Mouse (Mus musculus) limb, embryonic 13.5 days (tissue): Measurements from ENCODE around the gene Acan. TPM values are rescaled to one million over a fixed set of nuclear protein-coding genes. Genes with fewer than 3 reads are reported as not detected.

ENCODE experiments used
- ATAC-seq: fragments of 200-750 bp; cut with Nextera tagmentation; 2 replicates; pipeline ENCODE4 v1.8.0; 2017; ENCODE audit warnings: low read depth, moderate number of reproducible peaks, moderate TSS enrichment; ENCODE audit not compliant: low FRiP score
- H3K27ac ChIP-seq: fragments of 300-500 bp; sonication (generic); 2 replicates; pipeline ENCODE4 v1.5.1; 2015; ENCODE audit warnings: inconsistent platforms, mild to moderate bottlenecking, moderate library complexity
- H3K27me3 ChIP-seq: fragments of 300-500 bp; sonication (generic); 2 replicates; pipeline ENCODE4 v1.6.1; 2015; ENCODE audit warnings: mild to moderate bottlenecking, inconsistent platforms
- H3K36me3 ChIP-seq: fragments of 300-500 bp; sonication (generic); 2 replicates; pipeline ENCODE4 v1.6.1; 2015; ENCODE audit warnings: inconsistent platforms, mild to moderate bottlenecking, moderate library complexity
- H3K4me1 ChIP-seq: fragments of 300-500 bp; sonication (generic); 2 replicates; pipeline ENCODE4 v1.6.1; 2015; ENCODE audit warnings: inconsistent platforms
- H3K4me2 ChIP-seq: fragments of 300-500 bp; sonication (generic); replicated peaks from 2 replicates; pipeline ENCODE4 v1.6.1; 2015; ENCODE audit warnings: inconsistent platforms, mild to moderate bottlenecking, moderate library complexity
- H3K4me3 ChIP-seq: fragments of 300-500 bp; sonication (generic); 2 replicates; pipeline ENCODE4 v1.5.1; 2015; ENCODE audit warnings: moderate library complexity, mild to moderate bottlenecking, inconsistent platforms
- H3K9ac ChIP-seq: fragments of 300-500 bp; sonication (generic); 2 replicates; pipeline ENCODE4 v1.6.1; 2015; ENCODE audit warnings: mild to moderate bottlenecking, inconsistent platforms
- H3K9me3 ChIP-seq: fragments of 300-500 bp; sonication (generic); 2 replicates; pipeline ENCODE4 v1.6.1; 2016; ENCODE audit warnings: inconsistent platforms
- WGBS: fragments of 180-500 bp; shearing (Covaris S2); methylation state at CpG from one replicate; pipeline ENCODE4 v1.1.7; 2015; 5-methylcytosine and 5-hydroxymethylcytosine counted together
- polyA plus RNA-seq: library from polyadenylated mRNA; unstranded; fragments of >200 nt; fragmentation: Nextera tagmentation; extraction: Ambion mirVana; gene quantifications from 2 replicates; pipeline ENCODE4 v1.2.1, GENCODE M21; 2015

Gene Acan
- polyA plus RNA-seq, 1 experiment from 2014 or later: 41.5 TPM

DNA sequence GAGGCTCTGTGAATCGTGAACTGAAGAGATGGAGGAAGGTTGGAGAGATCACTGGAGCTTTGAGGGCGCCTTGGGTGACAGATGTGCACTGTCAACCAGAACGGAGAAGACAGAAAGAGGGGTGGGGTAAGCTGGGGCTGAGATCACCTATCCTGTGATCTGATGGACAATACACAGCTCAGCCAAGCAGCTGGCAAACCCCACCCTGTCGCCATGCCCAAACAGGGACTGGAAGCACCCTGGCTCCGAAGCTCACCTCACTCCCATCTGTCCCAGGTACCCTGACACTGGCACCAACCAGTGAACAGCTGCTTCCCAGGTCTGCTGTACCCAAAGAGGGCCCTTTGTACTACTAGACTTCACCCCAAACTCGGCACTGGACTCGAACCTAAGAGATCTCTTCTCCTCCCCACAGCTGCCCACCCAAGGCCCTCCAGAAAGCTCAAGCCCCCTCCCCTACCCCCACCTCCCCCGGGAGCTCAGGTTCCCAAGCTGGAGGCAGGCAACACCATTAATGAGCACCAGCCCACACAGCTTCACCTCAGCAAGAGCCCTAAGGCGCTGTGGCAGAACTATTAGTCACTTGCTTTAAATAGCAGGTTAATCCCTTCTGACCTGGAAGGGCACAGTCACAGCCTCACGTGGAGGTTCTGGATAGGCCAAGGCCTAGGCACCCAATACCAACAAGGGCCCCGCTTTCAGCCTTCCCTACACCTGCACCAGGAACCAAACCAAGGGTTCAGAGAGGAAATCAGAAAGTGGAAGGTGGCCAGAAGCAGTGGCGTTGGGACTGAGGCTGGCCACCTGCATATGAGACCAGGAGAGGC lies 93.9 kb downstream of the Acan start:
- H3K27me3 ChIP-seq: no peaks in the 10 kb centered on the region

DNA sequence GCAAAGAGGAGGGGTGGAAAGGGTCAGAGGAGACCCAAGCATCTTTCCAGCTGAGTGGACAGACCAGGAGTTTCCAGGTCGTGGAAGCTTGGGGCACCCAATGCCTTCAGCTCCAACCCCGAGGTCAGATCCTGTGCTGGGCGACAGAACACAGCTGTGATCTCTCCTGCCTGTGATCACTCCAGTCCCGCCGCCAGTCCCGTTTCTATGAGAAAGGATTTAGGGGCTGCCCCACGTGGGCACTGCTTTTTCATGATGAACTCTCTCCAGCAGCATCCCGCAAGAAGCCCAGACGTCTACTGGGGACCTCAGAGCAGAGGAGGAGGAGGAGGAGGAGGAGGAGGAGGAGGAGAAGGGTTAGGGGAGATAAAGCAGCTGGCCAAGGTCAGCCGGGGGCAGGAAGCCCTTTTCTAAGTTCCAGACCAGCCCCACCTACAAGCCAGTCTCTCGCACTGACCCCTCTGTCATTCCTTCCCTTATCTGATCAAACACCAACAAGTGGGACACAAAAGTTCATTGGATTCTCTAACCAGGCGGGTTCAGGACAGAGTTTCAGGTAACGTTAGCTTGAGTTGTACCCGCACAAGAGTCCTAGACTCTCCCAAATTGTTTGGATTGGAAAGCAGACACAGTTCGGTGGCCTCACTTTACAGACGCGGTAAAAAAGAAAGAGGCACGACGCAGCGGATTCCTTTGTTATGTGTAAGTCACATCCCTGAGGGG lies 94.8 kb downstream of the Acan start:
- ATAC-seq: no peak
- WGBS: under 1% methylated on average over 20 of the region's 20 CpGs
- peak overlapping the region; percentile 67; the same call in 1 of the 2 replicates for H3K27ac ChIP-seq
- peak overlapping the region; percentile 83 for H3K9ac ChIP-seq
- H3K4me2 ChIP-seq: peak overlapping the region; percentile 83
- peak overlapping the region; percentile 74 for H3K4me3 ChIP-seq
- H3K4me1 ChIP-seq: peaks cover 27% of the 10 kb centered on the region
- H3K36me3 ChIP-seq: peaks cover 23% of the 10 kb centered on the region
- H3K27me3 ChIP-seq: no peaks in the 10 kb centered on the region
- H3K9me3 ChIP-seq: no peaks in the 10 kb centered on the region

More for the DNA sequence above, 93.9 kb downstream of the Acan start:
- peak overlapping the region; percentile 74 for H3K4me3 ChIP-seq
- 38% methylated on average over 12 of the region's 12 CpGs for WGBS
- H3K9me3 ChIP-seq: no peaks in the 10 kb centered on the region
- peaks cover 27% of the 10 kb centered on the region for H3K4me1 ChIP-seq
- peak overlapping the region; percentile 83 for H3K9ac ChIP-seq
- no peak for ATAC-seq
- H3K4me2 ChIP-seq: peak overlapping the region; percentile 83
- H3K27ac ChIP-seq: no peak overlapping the region
- peaks cover 32% of the 10 kb centered on the region for H3K36me3 ChIP-seq

DNA sequence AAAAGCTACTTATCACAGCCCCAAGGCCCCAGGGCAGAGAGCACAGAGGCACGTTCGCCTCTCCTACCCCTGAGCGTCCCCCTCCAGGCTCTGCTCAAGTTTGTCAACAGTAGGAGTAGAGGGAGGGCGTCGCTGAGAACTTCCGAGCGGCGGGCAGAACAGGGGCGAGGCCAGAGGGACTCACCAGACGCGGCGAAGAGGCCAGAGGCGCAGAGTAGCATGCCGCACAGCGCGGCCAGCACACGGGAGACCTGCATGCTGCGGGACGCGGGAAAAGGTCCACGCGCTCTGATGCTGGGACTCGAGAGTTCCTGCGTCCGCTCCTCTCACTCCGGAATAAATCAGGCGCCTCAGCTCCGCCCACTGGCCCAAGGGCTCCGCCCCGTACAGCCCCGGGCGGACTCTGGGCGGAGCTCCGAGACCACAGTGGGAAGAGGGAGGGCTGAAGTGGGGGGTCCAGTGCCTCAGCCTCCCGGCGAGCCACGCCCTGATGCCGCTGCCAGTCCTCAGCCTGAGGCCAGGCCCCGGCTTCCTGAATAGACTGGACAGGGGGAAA lies 95.5 kb downstream of the Acan start, which contains the start of gene Mfge8:
Gene Mfge8 (minus strand): TSS at position 350 of the 556 bp plus-strand sequence.
- WGBS: 0% methylated on average over 39 of the region's 39 CpGs
- H3K9me3 ChIP-seq: no peaks in the 10 kb centered on the region
- H3K9ac ChIP-seq: peak within 1 kb of the TSS; percentile 83
- ATAC-seq: peak; percentile 94
- H3K27me3 ChIP-seq: no peaks in the 10 kb centered on the region
- H3K27ac ChIP-seq: peak within 1 kb of the TSS; percentile 67
- H3K4me2 ChIP-seq: peak within 1 kb of the TSS; percentile 83
- H3K36me3 ChIP-seq: peaks cover 16% of the 10 kb centered on the region
- peaks cover 27% of the 10 kb centered on the region for H3K4me1 ChIP-seq
- H3K4me3 ChIP-seq: peak within 1 kb of the TSS; percentile 74

DNA sequence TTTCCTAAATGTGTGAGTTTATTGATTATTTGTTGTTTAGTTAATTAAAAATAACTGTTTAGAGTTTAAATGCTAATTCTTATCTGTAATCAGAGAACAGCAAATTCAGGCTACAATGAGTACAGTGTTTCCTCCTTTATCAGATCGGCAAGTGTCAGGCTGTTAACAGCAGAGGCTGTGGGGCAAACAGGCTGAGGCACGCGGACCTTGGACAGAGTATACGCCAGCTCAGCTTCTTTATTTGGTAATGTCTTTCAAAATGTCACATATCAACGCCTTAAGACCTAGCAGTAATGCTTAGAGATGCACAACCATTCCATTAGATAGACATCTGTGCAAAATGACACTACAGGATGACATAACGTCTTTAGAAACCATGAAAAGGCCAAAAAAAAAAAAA lies 96.2 kb downstream of the Acan start:
- Histone ChIP-seq H3K27me3 (no peaks in the 10 kb centered on the region), H3K4me3 (no peak overlapping the region), H3K9me3 (no peaks in the 10 kb centered on the region), H3K4me1 (peaks cover 27% of the 10 kb centered on the region), H3K36me3 (peaks cover 9% of the 10 kb centered on the region), H3K9ac (no peak overlapping the region), H3K27ac (no peak overlapping the region), H3K4me2 (peak overlapping the region; percentile 83; the same call in 1 of the 2 replicates)
- 64% methylated on average over 6 of the region's 6 CpGs for WGBS
- ATAC-seq: no peak

DNA sequence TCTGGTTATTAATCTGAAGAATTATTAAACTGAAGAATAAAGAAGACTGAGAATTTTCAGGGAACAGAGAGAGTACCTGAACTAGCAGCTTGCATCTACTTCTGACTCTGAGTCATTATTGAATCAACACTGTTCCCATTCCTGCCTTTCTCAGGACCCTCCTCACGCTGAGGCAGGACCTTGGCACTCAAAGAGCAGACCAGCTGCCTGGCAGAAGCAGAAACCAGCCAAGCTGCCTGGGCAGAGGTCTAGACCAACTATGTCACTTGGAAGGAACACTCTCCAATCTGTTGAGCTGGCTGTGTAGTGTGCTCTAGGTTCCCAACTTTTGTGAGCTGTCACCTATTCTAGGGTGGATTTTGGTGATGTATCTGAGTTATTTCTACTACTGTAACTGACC lies 106.1 kb downstream of the Acan start:
- 68% methylated on average over 1 of the region's 1 CpGs for WGBS

More for the DNA sequence above, 106.1 kb downstream of the Acan start:
- H3K4me1 ChIP-seq: no peaks in the 10 kb centered on the region
- H3K9ac ChIP-seq: no peak overlapping the region
- H3K4me2 ChIP-seq: no peak overlapping the region
- no peak overlapping the region for H3K4me3 ChIP-seq
- no peaks in the 10 kb centered on the region for H3K27me3 ChIP-seq
- H3K27ac ChIP-seq: no peak overlapping the region
- no peaks in the 10 kb centered on the region for H3K36me3 ChIP-seq
- no peak for ATAC-seq
- no peaks in the 10 kb centered on the region for H3K9me3 ChIP-seq

Other genes with a start within 250 kb of the Acan start
- gene Det1, start 206.2 kb upstream of the Acan start, polyA plus RNA-seq: 21.0 and 22.2 TPM in 2 replicates
- gene Aen, start 157.6 kb upstream of the Acan start, polyA plus RNA-seq: 41.0 and 42.0 TPM in 2 replicates
- 0.57 and 0.94 TPM in 2 replicates for gene Isg20, start 140.1 kb upstream of the Acan start, polyA plus RNA-seq
- gene Hapln3, start 77.5 kb downstream of the Acan start, polyA plus RNA-seq: 1.3 and 1.6 TPM in 2 replicates
- gene Mfge8, start 95.6 kb downstream of the Acan start, polyA plus RNA-seq: 160 and 166 TPM in 2 replicates
- gene Abhd2, start 219.7 kb downstream of the Acan start, polyA plus RNA-seq: 9.0 and 10.7 TPM in 2 replicates